ENCODE assay signal across 8 mouse cellular contexts in genomic region chr12:56636534-56637180, GRCm38 (mm10). TPM values are rescaled to one million over a fixed set of nuclear protein-coding genes. Genes with fewer than 3 reads are reported as not detected.
DNase-seq lines count a peak whose midpoint lies in the region; ATAC-seq and TF ChIP-seq lines count a peak whose summit lies in the region.

No protein-coding gene starts in this region.

- H3K27ac ChIP-seq in ES-E14 (ENCODE audit: insufficient read depth, low read depth, low read length, poor library complexity, severe bottlenecking) = no peak overlapping the region
- H3K27ac ChIP-seq in bone marrow, adult 2 months (ENCODE audit: control insufficient read depth, insufficient read depth, low read depth, low read length, poor library complexity) = no peak overlapping the region
- no peak overlapping the region for H3K27ac ChIP-seq in forebrain, embryonic 14.5 days (ENCODE audit: low read depth, low read length)
- H3K27ac ChIP-seq in hindbrain, postnatal 0 days = no peak overlapping the region
- no peak overlapping the region for H3K27ac ChIP-seq in stomach, embryonic 16.5 days (ENCODE audit: low read length)

- H3K27me3 ChIP-seq in forebrain, embryonic 14.5 days (replicated peaks; ENCODE audit: control insufficient read depth, insufficient read depth, low read length) = 0 out of 2 replicates have a peak, but pooled peaks cover 2% of the 10 kb centered on the region
- H3K27me3 ChIP-seq in hindbrain, postnatal 0 days (ENCODE audit: insufficient read depth, low read length) = 0 out of 2 replicates have a peak, but pooled peaks cover 4% of the 10 kb centered on the region
- H3K27me3 ChIP-seq in stomach, embryonic 16.5 days (ENCODE audit: control insufficient read depth, insufficient read depth, low read length) = no peaks in the 10 kb centered on the region; the same call in none of the 2 replicates

- H3K4me1 ChIP-seq in ES-E14 (ENCODE audit: control insufficient read depth in 2 of 2, insufficient read depth in 2 of 2, low read length in 2 of 2, poor library complexity in 1 of 2) = no peaks in the 10 kb centered on the region
- H3K4me1 ChIP-seq in bone marrow, adult 2 months (ENCODE audit: control insufficient read depth, insufficient read depth, low read length) = no peaks in the 10 kb centered on the region
- no peaks in the 10 kb centered on the region for H3K4me1 ChIP-seq in forebrain, embryonic 14.5 days (ENCODE audit: control insufficient read depth, insufficient read depth, low read length)
- no peaks in the 10 kb centered on the region for H3K4me1 ChIP-seq in hindbrain, postnatal 0 days (ENCODE audit: insufficient read depth, low read length)
- no peaks in the 10 kb centered on the region for H3K4me1 ChIP-seq in stomach, embryonic 16.5 days (ENCODE audit: control insufficient read depth, insufficient read depth, low read length)

- in situ Hi-C loops in ES-E14 (cut with MboI; ENCODE audit: low sequenced_read_pairs in 2 of 2, unreplicated experiment in 2 of 2) = loop anchor here in 1 of 2 experiments (25.0 kb wide), 2 partner anchors 574 to 749 kb away; no protein-coding TSS in a partner anchor

- DNase-seq in ES-E14 (ENCODE audit: low read depth, low spot score) = no peak
- peak; percentile 92 for DNase-seq in forebrain, embryonic 14.5 days (ENCODE audit: low spot score)
- peak; percentile 93 for DNase-seq in hindbrain, postnatal 0 days (ENCODE audit: low spot score)
- peak; percentile 15 to 38 for DNase-seq in layer of hippocampus, postnatal 25 days (ENCODE audit: extremely low spot score in 1 of 2, low spot score in 1 of 2)
- no peak for DNase-seq in spleen, postnatal 10 days (ENCODE audit: low spot score in 2 of 2)

- no peak overlapping the region for H3K9ac ChIP-seq in ES-E14 (ENCODE audit: insufficient read depth, low read depth, low read length, poor library complexity, severe bottlenecking)
- H3K9ac ChIP-seq in forebrain, embryonic 14.5 days (ENCODE audit: low read length) = no peak overlapping the region
- no peak overlapping the region for H3K9ac ChIP-seq in hindbrain, postnatal 0 days (replicated peaks; ENCODE audit: low read length)
- H3K9ac ChIP-seq in stomach, embryonic 16.5 days (ENCODE audit: low read length) = no peak overlapping the region

- peak overlapping the region; percentile 43 for H3K4me2 ChIP-seq in forebrain, embryonic 14.5 days (ENCODE audit: low read length)
- H3K4me2 ChIP-seq in hindbrain, postnatal 0 days (ENCODE audit: low read depth, low read length) = peak overlapping the region; percentile 46
- peak overlapping the region; percentile 44 for H3K4me2 ChIP-seq in stomach, embryonic 16.5 days (ENCODE audit: low read depth, low read length)

- peak; percentile 9; the same call in 1 of the 2 replicates for TF ChIP-seq CTCF in bone marrow, adult 2 months (IDR thresholded peaks at IDR 0.05; ENCODE audit: control insufficient read depth, insufficient read depth, low read length)
- TF ChIP-seq CTCF in hindbrain, postnatal 0 days (IDR thresholded peaks at IDR 0.05; ENCODE audit: low read depth) = peak; percentile 82

- TF ChIP-seq POLR2A in bone marrow, adult 2 months (IDR thresholded peaks at IDR 0.05; ENCODE audit: borderline replicate concordance, control insufficient read depth, low read depth, low read length) = no peak

- WGBS in bone marrow, adult 2 months = 18% methylated on average over 14 of the region's 14 CpGs
- WGBS in forebrain, embryonic 14.5 days = 14% methylated on average over 14 of the region's 14 CpGs
- 18% methylated on average over 14 of the region's 14 CpGs for WGBS in hindbrain, postnatal 0 days
- 18% methylated on average over 14 of the region's 14 CpGs for WGBS in stomach, embryonic 16.5 days

- H3K36me3 ChIP-seq in ES-E14 (ENCODE audit: control insufficient read depth, insufficient read depth, low read length, poor library complexity, severe bottlenecking) = no peaks in the 10 kb centered on the region
- H3K36me3 ChIP-seq in forebrain, embryonic 14.5 days (ENCODE audit: control insufficient read depth, insufficient read depth, low read length) = no peaks in the 10 kb centered on the region
- no peaks in the 10 kb centered on the region for H3K36me3 ChIP-seq in hindbrain, postnatal 0 days (ENCODE audit: insufficient read depth, low read length)
- H3K36me3 ChIP-seq in stomach, embryonic 16.5 days (ENCODE audit: control insufficient read depth, insufficient read depth, low read length) = no peaks in the 10 kb centered on the region

- peak; percentile 87 for ATAC-seq in forebrain, embryonic 14.5 days
- ATAC-seq in hindbrain, postnatal 0 days = peak; percentile 92
- peak; percentile 57; the same call in 1 of the 2 replicates for ATAC-seq in megakaryocyte-erythroid progenitor cell, adult 5-6 weeks (replicated peaks; ENCODE audit: low FRiP score, low TSS enrichment, poor library complexity, severe bottlenecking)
- ATAC-seq in stomach, embryonic 16.5 days (ENCODE audit: insufficient read depth, low FRiP score) = no peak

- H3K4me3 ChIP-seq in ES-E14 (ENCODE audit: insufficient read depth in 1 of 2, low read depth in 1 of 2, low read length in 2 of 2, poor library complexity in 1 of 2, severe bottlenecking in 1 of 2) = peak overlapping the region in 1 of 2 experiments; percentile 5; a peak in 1 of 4 replicates
- H3K4me3 ChIP-seq in bone marrow, adult 2 months (replicated peaks; ENCODE audit: control insufficient read depth, low read depth, low read length) = no peak overlapping the region
- H3K4me3 ChIP-seq in forebrain, embryonic 14.5 days (ENCODE audit: low read depth, low read length) = no peak overlapping the region
- H3K4me3 ChIP-seq in hindbrain, postnatal 0 days (ENCODE audit: low read length) = peak overlapping the region; percentile 16
- peak overlapping the region; percentile 7; the same call in 1 of the 2 replicates for H3K4me3 ChIP-seq in stomach, embryonic 16.5 days (replicated peaks; ENCODE audit: low read length)

- no peaks in the 10 kb centered on the region for H3K9me3 ChIP-seq in ES-E14 (ENCODE audit: control insufficient read depth, insufficient read depth, low read depth, low read length)
- no peaks in the 10 kb centered on the region for H3K9me3 ChIP-seq in forebrain, embryonic 14.5 days (replicated peaks; ENCODE audit: control insufficient read depth, low read length)
- no peaks in the 10 kb centered on the region for H3K9me3 ChIP-seq in hindbrain, postnatal 0 days (ENCODE audit: low read length)
- H3K9me3 ChIP-seq in stomach, embryonic 16.5 days (replicated peaks; ENCODE audit: control insufficient read depth, low read length) = no peaks in the 10 kb centered on the region

TF ChIP-seq in ES-E14, 5 proteins besides CTCF, POLR2A, EP300 and RAD21:
- TF ChIP-seq ZC3H11A (IDR thresholded peaks at IDR 0.05; ENCODE audit: borderline replicate concordance, low read depth, low read length) (peak; percentile 73; the same call in 1 of the 2 replicates), ZNF384 (IDR thresholded peaks at IDR 0.05; ENCODE audit: low read depth, low read length) (no peak)
TF ChIP-seq in ES-E14: peak in this region for 1.

RNA-seq across cellular contexts. Expression of gene Nkx2-9, which starts 23.6 kb away (rescaled TPM):
- total RNA-seq in ES-E14 (2012; rRNA removed) = 3.3 and 3.8 TPM in 2 replicates
- not detected in 2 replicates for polyA plus RNA-seq in bone marrow, adult 2 months (2011; ENCODE audit: insufficient read depth, insufficient read length, low replicate concordance, missing spikeins)
- polyA plus RNA-seq in forebrain, embryonic 14.5 days (2014; fragmentation: Nextera tagmentation; extraction: Ambion mirVana) = not detected in 2 replicates
- 0.78 TPM in 1 of 2 replicates, not detected in the other for total RNA-seq in hindbrain, postnatal 0 days (2014; rRNA removed)
- not detected in 2 replicates for polyA plus RNA-seq in hindbrain, postnatal 0 days (2015; fragmentation: Nextera tagmentation; extraction: Ambion mirVana)
- not detected for total RNA-seq in layer of hippocampus, postnatal 25 days (2021)
- total RNA-seq in megakaryocyte-erythroid progenitor cell, adult 5-6 weeks (2014; fragmentation: Nextera tagmentation) = not detected in 2 replicates
- total RNA-seq in megakaryocyte-erythroid progenitor cell, adult 5-6 weeks (2017) = not detected in 2 replicates
- polyA plus RNA-seq in stomach, embryonic 16.5 days (2015; fragmentation: Nextera tagmentation; extraction: Ambion mirVana) = not detected in 2 replicates

RNA-seq across cellular contexts. Expression of gene Pax9, which starts 54.9 kb away (rescaled TPM):
- 0.11 and 0.22 TPM in 2 replicates for total RNA-seq in ES-E14 (2012; rRNA removed)
- not detected in 2 replicates for polyA plus RNA-seq in bone marrow, adult 2 months (2011; ENCODE audit: insufficient read depth, insufficient read length, low replicate concordance, missing spikeins)
- polyA plus RNA-seq in forebrain, embryonic 14.5 days (2014; fragmentation: Nextera tagmentation; extraction: Ambion mirVana) = not detected in 2 replicates
- not detected in 2 replicates for total RNA-seq in hindbrain, postnatal 0 days (2014; rRNA removed)
- not detected in 2 replicates for polyA plus RNA-seq in hindbrain, postnatal 0 days (2015; fragmentation: Nextera tagmentation; extraction: Ambion mirVana)
- total RNA-seq in layer of hippocampus, postnatal 25 days (2021) = not detected
- total RNA-seq in megakaryocyte-erythroid progenitor cell, adult 5-6 weeks (2014; fragmentation: Nextera tagmentation) = not detected in 2 replicates
- total RNA-seq in megakaryocyte-erythroid progenitor cell, adult 5-6 weeks (2017) = 0.14 TPM in 1 of 2 replicates, not detected in the other
- 2.8 and 3.9 TPM in 2 replicates for polyA plus RNA-seq in stomach, embryonic 16.5 days (2015; fragmentation: Nextera tagmentation; extraction: Ambion mirVana)

Comparison
In these comparisons a context has a peak if more than half of its experiments do, and no peak if none do; other contexts are left out.
1. DNase-seq: peak in forebrain, embryonic 14.5 days (single experiment), hindbrain, postnatal 0 days (single experiment) and layer of hippocampus, postnatal 25 days (2 of 2); none in ES-E14 (single experiment) and spleen, postnatal 10 days (0 of 2).
2. H3K4me3 ChIP-seq: peak in hindbrain, postnatal 0 days (single experiment) and stomach, embryonic 16.5 days (single experiment); none in bone marrow, adult 2 months (single experiment) and forebrain, embryonic 14.5 days (single experiment).
3. Peak in every context shown above with its lines, with median percentiles within 50 percentile points of each other: H3K4me2 ChIP-seq.